Mouse (Mus musculus): ENCODE data around the gene Plpp4.

DNA sequence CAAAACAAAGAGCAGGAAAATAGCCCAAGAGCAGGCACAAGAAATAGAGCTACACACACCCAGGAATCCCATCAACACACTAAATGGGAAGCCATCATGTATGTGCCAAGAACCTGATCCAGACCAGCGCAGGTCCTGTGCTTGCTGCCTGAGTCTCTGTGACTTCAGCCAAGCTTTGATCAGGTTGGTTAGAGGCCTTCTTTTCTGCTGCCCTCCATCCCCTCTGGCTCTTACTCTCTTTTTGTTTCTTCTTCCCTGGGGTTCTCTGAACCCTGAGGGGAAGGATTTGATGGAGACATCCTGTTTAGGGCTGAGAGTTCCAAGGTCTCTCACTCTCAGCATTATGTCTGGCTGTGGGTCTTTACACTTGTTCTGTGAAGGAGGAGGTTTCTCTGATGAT is 2.7 kb upstream of the Plpp4 start:
- TF ChIP-seq POLR2A (IDR thresholded peaks at IDR 0.05; ENCODE audit: low read depth, low read length) (no peak), CTCF (IDR thresholded peaks at IDR 0.05; ENCODE audit: extremely low read depth, insufficient read depth, insufficient read length, insufficient replicate concordance) (no peak)
